Mouse (Mus musculus) CH12.LX (cell line): ENCODE results near the gene Vmn1r65. TPM values are rescaled to one million over a fixed set of nuclear protein-coding genes. Genes with fewer than 3 reads are reported as not detected.
"Not testable (repeated sequence)": the region's sequence is repeated elsewhere in the genome, so short reads cannot be mapped to it uniquely, and the experiment has no call there.

Experiments
- DNase-seq: peaks from one replicate; pipeline ENCODE4 v3.0.0-alpha.2; 2013; ENCODE audit errors: extremely low read depth
- H3K27ac ChIP-seq: 2 replicates; pipeline ENCODE4 v1.5.1; 2012; ENCODE audit warnings: low read depth, mild to moderate bottlenecking, control low read depth, moderate library complexity; ENCODE audit not compliant: insufficient read depth
- H3K27me3 ChIP-seq: replicated peaks from 2 replicates; pipeline ENCODE3; 2012; ENCODE audit warnings: inconsistent platforms
- H3K36me3 ChIP-seq, 2 experiments: replicated peaks in 1 of 2; 2 replicates each; pipeline versions ENCODE3 to v1.6.1; 2012; ENCODE audit warnings: inconsistent platforms in 1 of 2, low read length in 1 of 2, mild to moderate bottlenecking in 1 of 2, mixed read lengths in 1 of 2, moderate library complexity in 1 of 2; ENCODE audit not compliant: control insufficient read depth in 1 of 2, insufficient read depth in 1 of 2
- H3K4me1 ChIP-seq, 2 experiments: 2 replicates each; pipeline ENCODE4 v1.6.1; 2012; ENCODE audit warnings: inconsistent platforms in 1 of 2, moderate library complexity in 1 of 2; ENCODE audit not compliant: insufficient read depth in 2 of 2, control insufficient read depth in 1 of 2
- H3K4me2 ChIP-seq: 2 replicates; pipeline ENCODE4 v1.6.1; 2012; ENCODE audit warnings: low read depth, mild to moderate bottlenecking, control low read depth; ENCODE audit not compliant: poor library complexity, insufficient read depth, severe bottlenecking
- H3K4me3 ChIP-seq, 3 experiments: fragments of 150-350 bp in 1 of 3; sonication (generic) in 1 of 3; replicated peaks in 1 of 3; 2 replicates each; pipeline versions ENCODE3 to v1.5.1; 2011 to 2012; ENCODE audit warnings: low read depth in 2 of 3, low read length in 2 of 3, mild to moderate bottlenecking in 2 of 3, moderate library complexity in 2 of 3, control low read depth in 1 of 3, improper control_type of control experiment in 1 of 3, inconsistent platforms in 1 of 3, mixed read lengths in 1 of 3; ENCODE audit not compliant: poor library complexity in 1 of 3
- H3K79me2 ChIP-seq: replicated peaks from 2 replicates; pipeline ENCODE4 v1.6.1; 2012; ENCODE audit warnings: mild to moderate bottlenecking, moderate library complexity; ENCODE audit not compliant: control insufficient read depth, poor library complexity, insufficient read depth, severe bottlenecking; ENCODE audit errors: extremely low read depth
- H3K9ac ChIP-seq: 2 replicates; pipeline ENCODE4 v1.6.1; 2012; ENCODE audit warnings: low read depth, mild to moderate bottlenecking, control low read depth, moderate library complexity; ENCODE audit not compliant: insufficient read depth
- H3K9me3 ChIP-seq: replicated peaks from 2 replicates; pipeline ENCODE3; 2012; ENCODE audit warnings: low read length, inconsistent platforms, mixed read lengths
- dilution Hi-C: fragments of 300-500 bp; cut with MboI; formaldehyde crosslinking; loops from 2 replicates; pipeline ENCODE4 v1.14.3; 2020; ENCODE audit warnings: low sequenced_read_pairs; ENCODE audit not compliant: extremely low pct_unique_long_range_greater_than_20kb, extremely low pct_ligation_motif_present
- in situ Hi-C: fragments of 300-500 bp; cut with MboI; formaldehyde crosslinking; loops from 3 replicates; pipeline ENCODE4 v1.14.3; 2019; ENCODE audit warnings: low sequenced_read_pairs, low pct_ligation_motif_present, low pct_unique_long_range_greater_than_20kb, mixed read lengths
- polyA plus RNA-seq: library from polyadenylated mRNA; unstranded; fragments of >175 nt; gene quantifications from 2 replicates; pipeline ENCODE4 v1.2.1, GENCODE M21; 2012; ENCODE audit warnings: low read depth; ENCODE audit not compliant: insufficient read length
- total RNA-seq, 2 experiments: library from RNA; depleted of rRNA; stranded (reverse); fragments of 300-350 nt in 1 of 2; fragments of >200 nt in 1 of 2; gene quantifications; 2 replicates each; pipeline ENCODE4 v1.2.3; 2012 to 2014

Vmn1r65 gene
- total and polyA plus RNA-seq, 3 experiments = not detected

GRCm38 (mm10) chr7:5972546-5972945, 38.3 kb downstream of the Vmn1r65 start:
- H3K4me1 ChIP-seq, H3K4me2 ChIP-seq, H3K4me3 ChIP-seq, H3K9me3 ChIP-seq, H3K27ac ChIP-seq, H3K9ac ChIP-seq, dilution Hi-C loops, H3K36me3 ChIP-seq, in situ Hi-C loops, DNase-seq, H3K79me2 ChIP-seq: not testable (repeated sequence)
- H3K27me3 ChIP-seq = peaks cover 22% of the 10 kb centered on the region

Other genes with a start within 250 kb of the Vmn1r65 start
- gene Vmn1r63, start 205.6 kb downstream of the Vmn1r65 start, total RNA-seq (2012; rRNA removed) = not detected in 2 replicates
- gene Vmn1r63, start 205.6 kb downstream of the Vmn1r65 start, total RNA-seq (2014; rRNA removed) = not detected in 2 replicates
- gene Vmn1r63, start 205.6 kb downstream of the Vmn1r65 start, polyA plus RNA-seq = not detected in 2 replicates
- not detected in 2 replicates for gene Vmn1r64, start 126.5 kb downstream of the Vmn1r65 start, total RNA-seq (2012; rRNA removed)
- not detected in 2 replicates for gene Vmn1r64, start 126.5 kb downstream of the Vmn1r65 start, total RNA-seq (2014; rRNA removed)
- gene Vmn1r64, start 126.5 kb downstream of the Vmn1r65 start, polyA plus RNA-seq = not detected in 2 replicates
- 0.42 and 0.63 TPM in 2 replicates for gene Nlrp4c, start 34.2 kb upstream of the Vmn1r65 start, total RNA-seq (2012; rRNA removed)
- 0.08 and 0.16 TPM in 2 replicates for gene Nlrp4c, start 34.2 kb upstream of the Vmn1r65 start, total RNA-seq (2014; rRNA removed)
- 0.20 and 0.26 TPM in 2 replicates for gene Nlrp4c, start 34.2 kb upstream of the Vmn1r65 start, polyA plus RNA-seq
- 24.8 and 28.3 TPM in 2 replicates for gene Zfp787, start 145.0 kb upstream of the Vmn1r65 start, total RNA-seq (2012; rRNA removed)
- gene Zfp787, start 145.0 kb upstream of the Vmn1r65 start, total RNA-seq (2014; rRNA removed) = 17.5 and 22.1 TPM in 2 replicates
- 19.0 and 19.3 TPM in 2 replicates for gene Zfp787, start 145.0 kb upstream of the Vmn1r65 start, polyA plus RNA-seq
- gene Zfp444, start 161.2 kb upstream of the Vmn1r65 start, total RNA-seq (2012; rRNA removed) = 18.1 and 18.2 TPM in 2 replicates
- gene Zfp444, start 161.2 kb upstream of the Vmn1r65 start, total RNA-seq (2014; rRNA removed) = 13.4 and 16.0 TPM in 2 replicates
- gene Zfp444, start 161.2 kb upstream of the Vmn1r65 start, polyA plus RNA-seq = 22.0 and 23.3 TPM in 2 replicates
- gene Galp, start 186.1 kb upstream of the Vmn1r65 start, total RNA-seq (2012; rRNA removed) = not detected in 2 replicates
- not detected in 2 replicates for gene Galp, start 186.1 kb upstream of the Vmn1r65 start, total RNA-seq (2014; rRNA removed)
- not detected in 2 replicates for gene Galp, start 186.1 kb upstream of the Vmn1r65 start, polyA plus RNA-seq
- not detected in 2 replicates for gene Zscan5b, start 211.3 kb upstream of the Vmn1r65 start, total RNA-seq (2012; rRNA removed)
- not detected in 2 replicates for gene Zscan5b, start 211.3 kb upstream of the Vmn1r65 start, total RNA-seq (2014; rRNA removed)
- gene Zscan5b, start 211.3 kb upstream of the Vmn1r65 start, polyA plus RNA-seq = not detected in 2 replicates
- gene Epp13, start 241.7 kb upstream of the Vmn1r65 start, total RNA-seq (2012; rRNA removed) = not detected in 2 replicates
- not detected in 2 replicates for gene Epp13, start 241.7 kb upstream of the Vmn1r65 start, total RNA-seq (2014; rRNA removed)
- not detected in 2 replicates for gene Epp13, start 241.7 kb upstream of the Vmn1r65 start, polyA plus RNA-seq